Mouse (Mus musculus): ENCODE results near the gene Foxk1. TPM values are rescaled to one million over a fixed set of nuclear protein-coding genes. Genes with fewer than 3 reads are reported as not detected.

Gene Foxk1
- polyA plus RNA-seq, 1 experiment from 2014 or later = 3.3 TPM

- Histone ChIP-seq H3K4me1 (peaks cover 41% of the 10 kb centered on the region), H3K27me3 (ENCODE audit: insufficient read depth, poor library complexity, severe bottlenecking) (no peaks in the 10 kb centered on the region), H3K4me3 (peak overlapping the region; percentile 98), H3K27ac (peak overlapping the region; percentile 96), H3K36me3 (peaks cover 7% of the 10 kb centered on the region; the same call in 1 of the 2 replicates), H3K9me3 (no peaks in the 10 kb centered on the region)
- WGBS = 20% methylated on average over 17 of the region's 17 CpGs
- peak; percentile 84 for DNase-seq (ENCODE audit: low spot score)
Measured at GRCm38 (mm10) chr5:142400181-142400883, 965 bp upstream of the Foxk1 start.

DNA sequence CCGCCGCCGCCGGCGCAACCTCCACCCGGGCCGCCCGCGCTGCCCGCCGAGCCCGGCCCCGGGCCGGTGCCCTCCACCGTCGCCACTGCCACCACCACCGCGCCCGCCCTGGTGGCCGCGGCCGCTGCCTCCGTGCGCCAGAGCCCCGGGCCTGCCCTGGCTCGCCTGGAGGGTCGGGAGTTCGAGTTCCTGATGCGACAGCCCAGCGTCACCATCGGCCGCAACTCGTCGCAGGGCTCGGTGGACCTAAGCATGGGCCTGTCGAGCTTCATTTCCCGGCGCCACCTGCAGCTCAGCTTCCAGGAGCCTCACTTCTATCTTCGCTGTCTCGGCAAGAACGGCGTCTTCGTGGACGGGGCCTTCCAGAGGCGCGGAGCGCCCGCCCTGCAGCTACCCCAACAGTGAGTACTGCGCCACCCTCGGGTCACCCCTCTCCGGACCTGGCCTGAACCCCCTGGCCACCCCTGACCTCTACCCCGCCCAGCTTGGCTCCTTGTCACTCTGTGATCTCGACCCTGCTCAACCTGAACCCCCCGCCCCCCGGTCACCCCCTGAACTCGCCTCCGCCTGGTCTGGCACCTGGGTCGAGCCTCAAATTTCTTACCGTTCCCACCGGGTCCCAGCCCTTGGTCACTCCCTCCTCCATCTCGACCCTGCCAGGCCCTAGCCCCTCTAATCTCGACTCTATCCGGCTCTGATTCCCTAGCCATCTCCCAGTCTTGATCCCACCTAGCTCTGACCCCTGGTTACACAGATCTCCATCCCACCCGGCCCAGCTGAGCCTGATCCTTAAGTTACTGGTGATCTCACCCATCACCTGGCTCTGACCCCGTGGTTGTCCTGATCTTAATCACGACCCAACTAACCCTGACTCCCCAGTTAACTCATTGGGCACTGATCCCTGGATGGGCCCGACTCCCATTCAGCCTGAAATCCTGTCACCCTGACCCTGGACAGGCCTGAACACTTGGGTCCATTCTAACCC, 636 bp downstream of the Foxk1 start:
- H3K4me1 ChIP-seq = peaks cover 52% of the 10 kb centered on the region
- WGBS = 1% methylated on average over 67 of the region's 67 CpGs
- no peaks in the 10 kb centered on the region for H3K27me3 ChIP-seq (ENCODE audit: insufficient read depth, poor library complexity, severe bottlenecking)
- H3K27ac ChIP-seq = peak overlapping the region; percentile 96
- H3K36me3 ChIP-seq = peaks cover 20% of the 10 kb centered on the region; the same call in 1 of the 2 replicates
- no peak for DNase-seq (ENCODE audit: low spot score)
- H3K9me3 ChIP-seq = no peaks in the 10 kb centered on the region
- peak overlapping the region; percentile 98 for H3K4me3 ChIP-seq

DNA sequence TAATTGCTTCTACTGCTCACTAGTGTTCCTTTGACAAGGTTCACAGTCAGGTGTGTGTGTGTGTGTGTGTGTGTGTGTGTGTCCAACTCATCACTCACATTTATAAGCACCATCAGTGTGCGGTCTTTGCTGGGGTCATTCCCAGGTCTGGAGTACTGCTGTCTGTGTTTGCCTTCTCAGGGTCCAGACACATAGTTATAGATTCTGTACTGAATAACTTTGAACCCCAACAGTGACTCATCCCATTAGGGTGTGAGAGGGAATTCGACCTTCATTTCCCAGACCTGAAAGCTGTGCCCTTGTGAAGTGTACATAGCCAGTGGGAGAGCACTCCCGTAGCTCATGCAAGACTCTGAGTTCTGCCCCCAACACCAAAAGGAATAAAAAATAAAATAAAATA, 2.4 kb downstream of the Foxk1 start:
- Histone ChIP-seq H3K27ac (no peak overlapping the region), H3K4me3 (peak overlapping the region; percentile 98; the same call in 1 of the 2 replicates), H3K9me3 (no peaks in the 10 kb centered on the region), H3K27me3 (ENCODE audit: insufficient read depth, poor library complexity, severe bottlenecking) (no peaks in the 10 kb centered on the region), H3K4me1 (peaks cover 64% of the 10 kb centered on the region), H3K36me3 (peaks cover 33% of the 10 kb centered on the region; the same call in 1 of the 2 replicates)
- WGBS = 67% methylated on average over 3 of the region's 3 CpGs
- DNase-seq (ENCODE audit: low spot score) = no peak

GRCm38 (mm10) chr5:142404307-142404706, 3.0 kb downstream of the Foxk1 start:
- WGBS = 86% methylated on average over 1 of the region's 1 CpGs
- no peaks in the 10 kb centered on the region for H3K27me3 ChIP-seq (ENCODE audit: insufficient read depth, poor library complexity, severe bottlenecking)
- peak overlapping the region; percentile 67 for H3K27ac ChIP-seq
- H3K36me3 ChIP-seq = peaks cover 33% of the 10 kb centered on the region; the same call in 1 of the 2 replicates
- no peak for DNase-seq (ENCODE audit: low spot score)
- no peak overlapping the region; the same call in 1 of the 2 replicates for H3K4me3 ChIP-seq
- no peaks in the 10 kb centered on the region for H3K9me3 ChIP-seq
- peaks cover 65% of the 10 kb centered on the region for H3K4me1 ChIP-seq

- peaks cover 33% of the 10 kb centered on the region; the same call in 1 of the 2 replicates for H3K36me3 ChIP-seq
- peaks cover 71% of the 10 kb centered on the region for H3K4me1 ChIP-seq
- no peaks in the 10 kb centered on the region for H3K27me3 ChIP-seq (ENCODE audit: insufficient read depth, poor library complexity, severe bottlenecking)
- H3K4me3 ChIP-seq = no peak overlapping the region
- no peaks in the 10 kb centered on the region for H3K9me3 ChIP-seq
- DNase-seq (ENCODE audit: low spot score) = no peak
- WGBS = 83% methylated on average over 6 of the region's 6 CpGs
- H3K27ac ChIP-seq = no peak overlapping the region
Measured at GRCm38 (mm10) chr5:142405426-142405825, 4.1 kb downstream of the Foxk1 start.

DNA sequence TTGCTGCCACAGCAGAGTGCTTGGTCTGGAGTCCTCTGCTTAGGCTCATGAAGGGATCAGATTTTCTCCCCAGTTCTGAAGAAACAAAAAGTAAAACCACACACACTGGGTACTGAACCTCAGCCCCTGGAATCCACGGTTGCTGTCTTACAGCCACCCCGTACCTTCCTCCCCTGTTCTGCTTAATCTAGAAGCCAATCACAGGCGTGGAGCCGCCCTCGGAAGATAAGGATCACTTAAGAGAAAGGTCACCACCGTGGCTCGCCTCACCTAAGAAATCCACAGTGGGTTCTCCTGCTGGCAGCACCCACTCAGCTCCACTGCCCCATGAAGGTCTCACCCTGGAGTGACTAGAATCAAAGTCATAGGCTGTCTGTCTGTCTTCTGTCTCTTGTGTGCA, 5.1 kb downstream of the Foxk1 start:
- peaks cover 35% of the 10 kb centered on the region; the same call in 1 of the 2 replicates for H3K36me3 ChIP-seq
- H3K4me1 ChIP-seq = peaks cover 72% of the 10 kb centered on the region

DNA sequence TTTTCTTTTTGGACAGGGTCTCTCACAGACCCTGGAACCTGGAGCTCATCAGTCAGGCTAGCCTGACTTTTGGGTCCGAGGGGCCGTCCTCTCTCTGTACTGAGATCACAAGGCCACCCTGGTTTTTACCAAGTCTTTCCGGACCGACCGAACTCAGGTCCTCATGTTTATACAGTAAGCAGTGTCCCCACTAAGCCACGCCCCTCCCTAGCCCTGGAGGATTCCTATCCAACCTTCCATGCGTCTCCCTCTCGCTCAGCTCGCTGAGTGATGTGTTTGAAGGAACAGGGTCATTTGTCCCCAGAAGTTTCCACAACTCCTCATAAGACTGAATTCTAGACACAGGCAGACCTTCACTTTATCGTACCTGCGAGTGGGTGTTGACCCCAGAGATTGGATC, 5.6 kb downstream of the Foxk1 start:
- Histone ChIP-seq H3K4me3 (no peak overlapping the region), H3K36me3 (peaks cover 35% of the 10 kb centered on the region; the same call in 1 of the 2 replicates), H3K27ac (no peak overlapping the region), H3K27me3 (ENCODE audit: insufficient read depth, poor library complexity, severe bottlenecking) (no peaks in the 10 kb centered on the region), H3K4me1 (peaks cover 77% of the 10 kb centered on the region), H3K9me3 (no peaks in the 10 kb centered on the region)
- WGBS = 67% methylated on average over 11 of the region's 11 CpGs
- no peak for DNase-seq (ENCODE audit: low spot score)

More for the DNA sequence above, 5.1 kb downstream of the Foxk1 start:
- WGBS = 68% methylated on average over 7 of the region's 7 CpGs
- no peak for DNase-seq (ENCODE audit: low spot score)
- no peak overlapping the region for H3K4me3 ChIP-seq
- H3K27ac ChIP-seq = no peak overlapping the region
- no peaks in the 10 kb centered on the region for H3K9me3 ChIP-seq
- H3K27me3 ChIP-seq (ENCODE audit: insufficient read depth, poor library complexity, severe bottlenecking) = no peaks in the 10 kb centered on the region

DNA sequence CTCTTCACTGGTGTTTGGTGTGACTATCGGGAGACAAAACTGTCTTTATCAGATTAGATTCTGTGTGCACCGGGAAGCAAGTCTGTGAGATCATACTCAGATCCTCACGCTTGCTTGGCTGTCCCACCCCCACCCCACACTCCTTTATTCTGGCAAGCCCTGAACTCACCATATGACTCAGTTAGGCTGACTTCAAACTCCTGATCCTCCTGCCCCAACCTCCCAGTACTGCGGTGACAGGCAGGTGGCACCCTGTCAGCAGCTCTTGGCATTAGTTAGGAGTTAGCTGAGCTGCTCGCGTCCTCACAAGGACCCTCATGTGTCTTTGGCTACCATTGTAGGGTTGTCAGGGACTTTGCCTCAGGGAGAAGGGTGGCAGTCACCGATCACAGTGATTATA, 6.1 kb downstream of the Foxk1 start:
- Histone ChIP-seq H3K27ac (no peak overlapping the region), H3K36me3 (peaks cover 35% of the 10 kb centered on the region), H3K9me3 (no peaks in the 10 kb centered on the region), H3K4me1 (peaks cover 77% of the 10 kb centered on the region), H3K27me3 (ENCODE audit: insufficient read depth, poor library complexity, severe bottlenecking) (no peaks in the 10 kb centered on the region), H3K4me3 (no peak overlapping the region)
- no peak for DNase-seq (ENCODE audit: low spot score)
- WGBS = 74% methylated on average over 7 of the region's 7 CpGs

- peaks cover 33% of the 10 kb centered on the region for H3K36me3 ChIP-seq
- no peaks in the 10 kb centered on the region for H3K9me3 ChIP-seq
- 73% methylated on average over 6 of the region's 6 CpGs for WGBS
- no peak overlapping the region for H3K27ac ChIP-seq
- no peak overlapping the region for H3K4me3 ChIP-seq
- DNase-seq (ENCODE audit: low spot score) = no peak
- peaks cover 78% of the 10 kb centered on the region for H3K4me1 ChIP-seq
- no peaks in the 10 kb centered on the region for H3K27me3 ChIP-seq (ENCODE audit: insufficient read depth, poor library complexity, severe bottlenecking)
Measured at GRCm38 (mm10) chr5:142409169-142409568, 7.9 kb downstream of the Foxk1 start.

- no peak for DNase-seq (ENCODE audit: low spot score)
- Histone ChIP-seq H3K36me3 (peaks cover 27% of the 10 kb centered on the region), H3K9me3 (no peaks in the 10 kb centered on the region), H3K4me1 (peaks cover 78% of the 10 kb centered on the region), H3K27ac (peak overlapping the region; percentile 47; the same call in 1 of the 2 replicates), H3K27me3 (ENCODE audit: insufficient read depth, poor library complexity, severe bottlenecking) (no peaks in the 10 kb centered on the region), H3K4me3 (no peak overlapping the region)
- 36% methylated on average over 7 of the region's 7 CpGs for WGBS
Measured at GRCm38 (mm10) chr5:142410348-142410747, 9.1 kb downstream of the Foxk1 start.

- 48% methylated on average over 6 of the region's 6 CpGs for WGBS
- H3K27me3 ChIP-seq (ENCODE audit: insufficient read depth, poor library complexity, severe bottlenecking) = no peaks in the 10 kb centered on the region
- peak overlapping the region; percentile 65 for H3K27ac ChIP-seq
- H3K9me3 ChIP-seq = no peaks in the 10 kb centered on the region
- DNase-seq (ENCODE audit: low spot score) = no peak
- peaks cover 9% of the 10 kb centered on the region for H3K36me3 ChIP-seq
- H3K4me3 ChIP-seq = no peak overlapping the region; the same call in 1 of the 2 replicates
- H3K4me1 ChIP-seq = peaks cover 85% of the 10 kb centered on the region
Measured at GRCm38 (mm10) chr5:142412678-142413385, 11.5 kb downstream of the Foxk1 start.

DNA sequence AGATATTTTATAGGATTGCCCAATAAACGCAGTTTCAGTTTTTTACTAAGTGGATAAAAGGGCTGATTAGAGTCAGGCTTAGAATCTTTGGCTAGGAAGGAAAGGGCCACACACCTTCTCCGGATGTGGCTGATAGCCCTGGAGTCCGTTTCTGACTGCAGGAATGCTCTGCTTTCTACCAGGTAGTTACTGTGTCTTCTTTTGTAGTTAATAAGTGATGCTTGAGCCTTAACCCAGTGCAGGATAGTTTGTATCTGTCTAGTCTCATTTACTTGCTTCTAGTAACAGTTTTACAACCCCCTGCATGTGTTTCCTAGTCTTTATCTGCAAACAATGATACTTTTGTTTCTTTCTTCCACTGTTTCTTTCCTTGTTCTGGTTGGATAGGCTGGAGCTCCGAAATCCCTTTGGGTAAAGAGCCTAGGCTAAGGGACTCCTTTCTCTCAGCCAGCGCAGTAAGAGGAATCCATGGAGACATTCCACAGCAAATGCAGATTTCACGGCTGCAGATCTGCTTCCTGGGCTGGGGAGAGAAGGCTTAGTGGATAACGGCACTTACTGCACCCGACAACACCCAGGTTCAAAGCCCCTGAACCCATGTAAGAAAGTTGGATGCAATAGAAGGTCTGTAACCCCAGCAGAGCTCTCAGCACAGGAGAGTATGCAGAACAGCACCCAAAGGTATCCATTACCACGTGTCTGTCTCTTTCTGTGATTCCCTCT, 12.6 kb downstream of the Foxk1 start:
- H3K9me3 ChIP-seq = no peaks in the 10 kb centered on the region
- peaks cover 9% of the 10 kb centered on the region for H3K36me3 ChIP-seq
- peaks cover 89% of the 10 kb centered on the region for H3K4me1 ChIP-seq
- no peaks in the 10 kb centered on the region for H3K27me3 ChIP-seq (ENCODE audit: insufficient read depth, poor library complexity, severe bottlenecking)
- 31% methylated on average over 9 of the region's 9 CpGs for WGBS
- DNase-seq (ENCODE audit: low spot score) = no peak
- peak overlapping the region; percentile 18 for H3K27ac ChIP-seq
- no peak overlapping the region for H3K4me3 ChIP-seq

All from heart, embryonic 10.5 days (tissue).